Mouse (Mus musculus) Muller cell, postnatal 12 days (primary cell): ENCODE measurements around the gene Rin2.
"Not testable (repeated sequence)": the region's sequence is repeated elsewhere in the genome, so short reads cannot be mapped to it uniquely, and the experiment has no call there.

Experiments
- DNase-seq: peaks from one replicate; pipeline ENCODE4 v3.0.0-alpha.2; 2015; ENCODE audit errors: inconsistent ontology term

The Rin2 gene

GRCm38 (mm10) chr2:145683536-145683935, 8.5 kb downstream of the Rin2 start:
- DNase-seq = no peak

- DNase-seq = no peak
Observed at GRCm38 (mm10) chr2:145684151-145684550, 9.1 kb downstream of the Rin2 start.

GRCm38 (mm10) chr2:145684891-145685290, 9.9 kb downstream of the Rin2 start:
- no peak for DNase-seq

GRCm38 (mm10) chr2:145686017-145686416, 11.0 kb downstream of the Rin2 start:
- peak; percentile 46 for DNase-seq

GRCm38 (mm10) chr2:145691367-145692009, 16.5 kb downstream of the Rin2 start:
- no peak for DNase-seq

- DNase-seq = no peak
Observed at GRCm38 (mm10) chr2:145697160-145697559, 22.1 kb downstream of the Rin2 start.

GRCm38 (mm10) chr2:145699414-145700071, 24.5 kb downstream of the Rin2 start:
- DNase-seq = peak; percentile 67

- peak; percentile 85 for DNase-seq
Observed at GRCm38 (mm10) chr2:145700237-145700985, 25.4 kb downstream of the Rin2 start.

- DNase-seq = no peak
Observed at GRCm38 (mm10) chr2:145701605-145702335, 26.8 kb downstream of the Rin2 start.

GRCm38 (mm10) chr2:145704738-145705137, 29.7 kb downstream of the Rin2 start:
- no peak for DNase-seq

GRCm38 (mm10) chr2:145709727-145710389, 34.8 kb downstream of the Rin2 start:
- no peak for DNase-seq

GRCm38 (mm10) chr2:145711512-145711911, 36.5 kb downstream of the Rin2 start:
- DNase-seq = no peak

- no peak for DNase-seq
Observed at GRCm38 (mm10) chr2:145712026-145712425, 37.0 kb downstream of the Rin2 start.

- DNase-seq = no peak
Observed at GRCm38 (mm10) chr2:145717539-145717938, 42.5 kb downstream of the Rin2 start.

GRCm38 (mm10) chr2:145718624-145719183, 43.7 kb downstream of the Rin2 start:
- DNase-seq = no peak

- no peak for DNase-seq
Observed at GRCm38 (mm10) chr2:145720157-145720556, 45.1 kb downstream of the Rin2 start.

GRCm38 (mm10) chr2:145720743-145721142, 45.7 kb downstream of the Rin2 start:
- no peak for DNase-seq

- not testable (repeated sequence) for DNase-seq
Observed at GRCm38 (mm10) chr2:145722304-145722703, 47.3 kb downstream of the Rin2 start.

- DNase-seq = no peak
Observed at GRCm38 (mm10) chr2:145724288-145724687, 49.3 kb downstream of the Rin2 start.

GRCm38 (mm10) chr2:145729414-145729813, 54.4 kb downstream of the Rin2 start:
- DNase-seq = no peak

- DNase-seq = no peak
Observed at GRCm38 (mm10) chr2:145730189-145730880, 55.3 kb downstream of the Rin2 start.
